Mouse (Mus musculus) testis, adult 2 months (tissue): ENCODE data around the gene Tgfbr3.

Experiments
- CTCF ChIP-seq: fragments of 200-500 bp; IDR thresholded peaks from 2 replicates; pipeline ENCODE4 v1.5.1; 2012; ENCODE audit warnings: low read depth, mild to moderate bottlenecking, inconsistent platforms, low read length, moderate library complexity; ENCODE audit not compliant: control insufficient read depth, insufficient read depth, insufficient replicate concordance
- POLR2A ChIP-seq: fragments of 200-500 bp; IDR thresholded peaks from 2 replicates; pipeline ENCODE4 v1.6.1; 2012; ENCODE audit warnings: low read depth, mild to moderate bottlenecking, inconsistent platforms, low read length, moderate library complexity; ENCODE audit not compliant: control insufficient read depth

DNA sequence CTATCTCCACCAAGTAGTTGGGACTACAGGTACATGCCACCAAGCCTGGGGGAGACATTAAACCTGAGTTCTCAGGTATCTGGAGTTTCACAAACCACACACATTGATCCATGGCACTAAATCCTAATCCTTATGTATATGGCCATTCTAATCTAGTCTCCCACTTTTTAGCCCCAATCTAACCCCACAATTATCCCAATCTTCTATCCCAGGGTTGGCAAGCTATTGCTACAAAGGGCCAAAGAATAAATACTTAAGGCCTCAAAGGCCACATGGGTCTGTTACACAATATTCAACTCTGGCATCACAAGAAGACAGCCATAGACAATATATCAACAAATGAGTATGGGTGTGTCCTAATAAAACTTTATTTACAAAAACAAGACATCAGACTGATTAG, 85.1 kb downstream of the Tgfbr3 start:
- TF ChIP-seq POLR2A = no peak
- TF ChIP-seq CTCF = no peak
